ENCODE assay signal across 21 mouse cellular contexts in genomic region chr12:75397077-75397476, GRCm38 (mm10). TPM values are rescaled to one million over a fixed set of nuclear protein-coding genes. Genes with fewer than 3 reads are reported as not detected.
A peak's percentile ranks its signal among the peaks of the same experiment; 100 is the strongest.
DNase-seq lines count a peak whose midpoint lies in the region; ATAC-seq and TF ChIP-seq lines count a peak whose summit lies in the region.
"Had no signal": no experiment of that assay in that cellular context is flagged by ENCODE, and none has a peak within 500 bp of the region (broad histone marks: within the 10 kb centered on the region; RNA-seq: fewer than 3 reads in every experiment).

No protein-coding gene starts in this region.

- no peaks in the 10 kb centered on the region for H3K4me1 ChIP-seq in forebrain, postnatal 0 days (ENCODE audit: insufficient read depth)
- H3K4me1 ChIP-seq in forebrain, embryonic 12.5 days: no peaks in the 10 kb centered on the region; the same call in 1 of the 2 replicates
- no peaks in the 10 kb centered on the region for H3K4me1 ChIP-seq in lung, embryonic 16.5 days (replicated peaks; ENCODE audit: control insufficient read depth, insufficient read depth, low read length)
- peaks cover 5% of the 10 kb centered on the region for H3K4me1 ChIP-seq in lung, adult 2 months (ENCODE audit: control insufficient read depth, insufficient read depth, low read length)
- H3K4me1 ChIP-seq: liver, embryonic 13.5 days; neural tube, embryonic 13.5 days had no signal

- ATAC-seq in forebrain, postnatal 0 days: peak; percentile 40; the same call in 1 of the 2 replicates
- no peak for ATAC-seq in forebrain, embryonic 12.5 days (ENCODE audit: low FRiP score)
- peak; percentile 38; the same call in 1 of the 2 replicates for ATAC-seq in lung, embryonic 16.5 days (ENCODE audit: low read depth)

- no peak overlapping the region for H3K4me2 ChIP-seq in forebrain, postnatal 0 days (ENCODE audit: low read depth)
- no peak overlapping the region for H3K4me2 ChIP-seq in forebrain, embryonic 12.5 days
- H3K4me2 ChIP-seq in lung, embryonic 16.5 days (ENCODE audit: low read depth, low read length): no peak overlapping the region
- H3K4me2 ChIP-seq: liver, embryonic 13.5 days; neural tube, embryonic 13.5 days had no signal

- no peaks in the 10 kb centered on the region for H3K27me3 ChIP-seq in forebrain, postnatal 0 days (ENCODE audit: insufficient read depth, low read length)
- H3K27me3 ChIP-seq in forebrain, embryonic 12.5 days: no peaks in the 10 kb centered on the region
- H3K27me3 ChIP-seq in lung, embryonic 16.5 days (ENCODE audit: control insufficient read depth, insufficient read depth, low read depth, low read length): no peaks in the 10 kb centered on the region
- H3K27me3 ChIP-seq: liver, embryonic 13.5 days; neural tube, embryonic 13.5 days had no signal

- TF ChIP-seq POLR2A in lung, adult 2 months (IDR thresholded peaks at IDR 0.05; ENCODE audit: borderline replicate concordance, extremely low read depth, low read depth, low read length): no peak

- no peak for TF ChIP-seq CTCF in forebrain, postnatal 0 days (IDR thresholded peaks at IDR 0.05; ENCODE audit: low read depth)
- TF ChIP-seq CTCF in lung, adult 2 months (IDR thresholded peaks at IDR 0.05; ENCODE audit: insufficient read depth, low read length): no peak

- no peak overlapping the region for H3K27ac ChIP-seq in forebrain, postnatal 0 days (ENCODE audit: low read depth, low read length)
- no peak overlapping the region for H3K27ac ChIP-seq in forebrain, embryonic 12.5 days
- no peak overlapping the region for H3K27ac ChIP-seq in lung, embryonic 16.5 days (ENCODE audit: low read length)
- H3K27ac ChIP-seq: liver, embryonic 13.5 days; neural tube, embryonic 13.5 days had no signal

- no peaks in the 10 kb centered on the region for H3K9me3 ChIP-seq in forebrain, postnatal 0 days (ENCODE audit: low read length)
- H3K9me3 ChIP-seq in forebrain, embryonic 12.5 days: no peaks in the 10 kb centered on the region
- no peaks in the 10 kb centered on the region for H3K9me3 ChIP-seq in lung, embryonic 16.5 days (ENCODE audit: control insufficient read depth, low read length)
- H3K9me3 ChIP-seq: G1E; liver, embryonic 13.5 days; neural tube, embryonic 13.5 days had no signal

- no peak overlapping the region for H3K4me3 ChIP-seq in forebrain, postnatal 0 days (ENCODE audit: low read depth, low read length)
- no peak overlapping the region for H3K4me3 ChIP-seq in forebrain, embryonic 12.5 days (replicated peaks)
- H3K4me3 ChIP-seq in lung, embryonic 16.5 days (ENCODE audit: low read length): no peak overlapping the region
- no peak overlapping the region for H3K4me3 ChIP-seq in lung, adult 2 months (replicated peaks; ENCODE audit: extremely low read depth, low read depth, low read length)
- H3K4me3 ChIP-seq: liver, embryonic 13.5 days; neural tube, embryonic 13.5 days had no signal

- H3K36me3 ChIP-seq in forebrain, postnatal 0 days (ENCODE audit: insufficient read depth): no peaks in the 10 kb centered on the region
- H3K36me3 ChIP-seq in forebrain, embryonic 12.5 days (replicated peaks): no peaks in the 10 kb centered on the region
- no peaks in the 10 kb centered on the region for H3K36me3 ChIP-seq in lung, embryonic 16.5 days (ENCODE audit: control insufficient read depth, insufficient read depth, low read length)
- H3K36me3 ChIP-seq: G1E; liver, embryonic 13.5 days; neural tube, embryonic 13.5 days had no signal

- no peak overlapping the region for H3K9ac ChIP-seq in forebrain, postnatal 0 days
- H3K9ac ChIP-seq in forebrain, embryonic 12.5 days: no peak overlapping the region
- H3K9ac ChIP-seq in lung, embryonic 16.5 days (ENCODE audit: low read length): no peak overlapping the region
- H3K9ac ChIP-seq: liver, embryonic 13.5 days; neural tube, embryonic 13.5 days had no signal

- peak; percentile 53 for DNase-seq in forebrain, postnatal 0 days
- no peak for DNase-seq in lung, adult 2 months
- peak; percentile 24 for DNase-seq in heart, postnatal 4 days
- peak; percentile 62 for DNase-seq in testis, postnatal 14 days (ENCODE audit: low spot score)
- no peak for DNase-seq in T-cell, adult 2 months (ENCODE audit: low spot score)
- DNase-seq in left cerebral cortex, adult 8-10 months (ENCODE audit: low spot score in 2 of 2): no peak
- DNase-seq: adrenal gland, postnatal 25 days; cerebellum, postnatal 25 days; layer of hippocampus, adult 9-11 months; liver, embryonic 13.5 days; right cerebral cortex, adult 18-20 months had no signal

- WGBS in forebrain, postnatal 0 days: 26% methylated on average over 7 of the region's 7 CpGs
- WGBS in forebrain, embryonic 12.5 days: 51% methylated on average over 7 of the region's 7 CpGs
- 34% methylated on average over 7 of the region's 7 CpGs for WGBS in lung, embryonic 16.5 days
- 39% methylated on average over 7 of the region's 7 CpGs for WGBS in lung, adult 2 months

RNA-seq across cellular contexts. Expression of gene Gphb5, which starts 19.5 kb away (rescaled TPM):
- total RNA-seq in forebrain, postnatal 0 days (2014; rRNA removed): not detected in 2 replicates
- polyA plus RNA-seq in forebrain, postnatal 0 days (2015; fragmentation: Nextera tagmentation; extraction: Ambion mirVana): not detected in 2 replicates
- not detected in 2 replicates for polyA plus RNA-seq in forebrain, embryonic 12.5 days (2016; fragmentation: Nextera tagmentation; extraction: Ambion mirVana)
- 0.13 TPM in 1 of 2 replicates, not detected in the other for polyA plus RNA-seq in lung, embryonic 16.5 days (2015; fragmentation: Nextera tagmentation; extraction: Ambion mirVana)
- not detected in 2 replicates for polyA plus RNA-seq in lung, adult 2 months (2012; rRNA removed)
- total RNA-seq in heart, postnatal 4 days (2021): not detected
- total RNA-seq in left cerebral cortex, adult 8-10 months (2022): not detected
- total RNA-seq: adrenal gland, postnatal 25 days; G1E; gastrocnemius, adult 8-10 months; hematopoietic stem cell, adult 5-6 weeks; left cerebral cortex, postnatal 25 days; megakaryocyte, adult 5-6 weeks had no signal
- polyA plus RNA-seq: C2C12; G1E; kidney, embryonic 16.5 days; liver, embryonic 13.5 days; neural tube, embryonic 13.5 days had no signal

Comparison
In these comparisons a context has a peak if more than half of its experiments do, and no peak if none do; other contexts are left out.
1. DNase-seq: peak in forebrain, postnatal 0 days (single experiment), heart, postnatal 4 days (single experiment) and testis, postnatal 14 days (single experiment); none in lung, adult 2 months (single experiment), T-cell, adult 2 months (single experiment) and left cerebral cortex, adult 8-10 months (0 of 2).